Mouse (Mus musculus) Muller cell, postnatal 12 days (primary cell): ENCODE data around the gene Tesc.

ENCODE experiments used
- DNase-seq: peaks from one replicate; pipeline ENCODE4 v3.0.0-alpha.2; 2015; ENCODE audit errors: inconsistent ontology term

The Tesc gene

DNA sequence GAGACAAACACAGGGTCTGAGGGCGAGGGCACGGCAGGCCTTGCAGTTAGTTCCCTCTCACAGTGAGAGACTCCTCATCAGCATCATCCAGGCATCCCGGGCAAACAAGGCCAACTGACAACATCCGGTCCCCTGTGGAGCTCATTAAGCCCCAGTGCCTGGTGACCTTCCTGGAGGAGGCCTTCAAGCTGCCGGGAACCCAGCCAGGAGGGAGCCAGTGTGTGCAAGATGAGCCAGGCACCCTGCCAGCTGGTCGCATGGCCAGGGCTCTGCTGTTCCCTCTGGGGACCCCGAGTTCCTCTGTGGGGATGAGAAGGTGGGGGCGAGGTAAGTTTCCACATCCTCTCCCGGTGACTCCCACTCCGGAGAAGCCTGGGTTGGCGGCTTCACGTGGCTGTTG lies 12.5 kb upstream of the Tesc start:
- peak; percentile 86 for DNase-seq

DNA sequence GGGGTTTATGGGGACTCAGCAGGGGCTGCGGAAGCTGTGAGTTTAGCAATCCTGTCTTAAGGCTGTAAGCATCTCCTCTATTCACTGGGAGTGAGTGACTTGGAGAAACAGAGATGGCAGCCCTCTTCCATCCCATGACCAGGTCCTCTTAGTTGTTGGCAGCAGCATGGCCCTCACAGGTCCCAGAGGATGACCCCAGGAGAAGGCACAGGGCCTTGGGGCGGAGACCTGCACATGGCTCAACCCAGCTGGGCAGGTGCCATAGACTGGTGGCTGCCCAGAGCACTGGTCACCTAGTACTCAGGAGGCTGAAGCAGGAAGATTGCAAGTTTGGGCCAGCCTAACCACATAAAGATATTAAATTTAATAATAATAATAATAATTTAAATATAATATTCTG lies 11.9 kb upstream of the Tesc start:
- DNase-seq, result no peak

DNA sequence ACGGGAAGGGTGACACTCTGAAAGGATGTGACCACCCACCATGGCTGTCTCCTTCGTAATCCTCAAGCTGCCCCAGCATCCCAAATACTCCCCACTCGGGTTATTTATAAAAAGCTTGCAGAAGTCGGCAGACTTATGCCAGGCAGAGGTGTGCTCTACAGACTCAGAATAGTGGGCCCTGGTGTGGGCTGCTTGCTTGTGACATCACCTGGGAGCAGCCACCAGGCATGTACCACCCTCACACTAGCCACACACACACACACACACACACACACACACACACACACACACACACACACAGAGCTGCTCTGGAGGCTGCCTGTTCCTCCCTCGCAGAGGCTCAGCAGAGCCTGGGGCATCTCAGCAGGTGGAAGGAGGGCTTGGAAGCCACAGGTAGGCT lies 10.0 kb upstream of the Tesc start:
- DNase-seq, result no peak

- DNase-seq, result no peak
Observed at GRCm38 (mm10) chr5:118019905-118020304, 7.6 kb upstream of the Tesc start.

DNA sequence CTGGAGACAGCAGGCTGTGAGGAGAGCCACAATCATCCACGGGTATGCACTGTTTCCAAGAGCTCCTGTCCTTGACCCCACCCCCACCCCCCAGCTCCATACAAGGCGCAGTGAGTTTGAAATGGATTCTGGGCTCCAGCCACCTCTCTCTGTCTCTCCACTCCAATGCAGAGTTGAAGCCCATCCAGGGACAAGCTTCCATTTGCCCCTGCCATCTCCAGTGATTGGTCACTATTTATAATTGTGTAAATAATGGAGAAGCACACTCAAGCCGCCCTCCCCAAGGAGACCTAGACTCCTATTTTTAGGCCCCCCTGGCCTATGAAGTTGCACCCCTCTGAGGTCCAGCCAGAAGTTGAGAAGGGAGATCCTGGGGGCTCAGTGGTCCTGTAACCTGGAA lies 4.5 kb upstream of the Tesc start:
- DNase-seq, result no peak

- DNase-seq, result no peak
Observed at GRCm38 (mm10) chr5:118025880-118026279, 1.7 kb upstream of the Tesc start.

- no peak for DNase-seq
Observed at GRCm38 (mm10) chr5:118026343-118026742, 1.2 kb upstream of the Tesc start.

DNA sequence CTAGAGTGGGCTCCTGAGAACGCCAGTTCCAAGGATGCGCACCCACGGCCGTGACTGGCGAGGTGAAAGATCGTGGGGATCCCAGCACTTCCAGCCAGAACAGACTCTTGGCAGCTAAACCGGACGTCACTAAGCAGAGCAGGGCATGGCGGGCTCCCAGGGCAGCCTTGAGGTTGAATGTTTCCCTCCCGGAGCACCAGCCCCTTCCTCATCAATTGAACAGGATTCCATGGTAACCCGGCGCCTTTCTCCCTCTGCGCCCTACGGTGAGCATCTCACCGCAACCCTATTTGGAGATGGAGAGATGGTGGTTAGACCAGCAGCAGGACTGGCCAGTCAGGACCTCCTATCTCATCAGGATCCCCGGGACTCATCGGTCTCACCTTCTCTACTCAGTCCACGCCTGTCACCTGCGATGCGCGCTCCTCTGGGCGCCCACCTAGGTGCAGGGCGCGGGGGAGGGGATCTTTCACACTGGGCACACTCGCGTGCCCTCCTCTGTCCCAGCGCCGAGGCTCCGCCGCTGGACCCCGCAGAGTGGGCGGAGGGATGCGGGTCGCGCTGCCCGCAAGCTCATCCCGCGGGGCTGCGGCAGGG lies 344 bp upstream of the Tesc start:
- DNase-seq, result no peak

DNA sequence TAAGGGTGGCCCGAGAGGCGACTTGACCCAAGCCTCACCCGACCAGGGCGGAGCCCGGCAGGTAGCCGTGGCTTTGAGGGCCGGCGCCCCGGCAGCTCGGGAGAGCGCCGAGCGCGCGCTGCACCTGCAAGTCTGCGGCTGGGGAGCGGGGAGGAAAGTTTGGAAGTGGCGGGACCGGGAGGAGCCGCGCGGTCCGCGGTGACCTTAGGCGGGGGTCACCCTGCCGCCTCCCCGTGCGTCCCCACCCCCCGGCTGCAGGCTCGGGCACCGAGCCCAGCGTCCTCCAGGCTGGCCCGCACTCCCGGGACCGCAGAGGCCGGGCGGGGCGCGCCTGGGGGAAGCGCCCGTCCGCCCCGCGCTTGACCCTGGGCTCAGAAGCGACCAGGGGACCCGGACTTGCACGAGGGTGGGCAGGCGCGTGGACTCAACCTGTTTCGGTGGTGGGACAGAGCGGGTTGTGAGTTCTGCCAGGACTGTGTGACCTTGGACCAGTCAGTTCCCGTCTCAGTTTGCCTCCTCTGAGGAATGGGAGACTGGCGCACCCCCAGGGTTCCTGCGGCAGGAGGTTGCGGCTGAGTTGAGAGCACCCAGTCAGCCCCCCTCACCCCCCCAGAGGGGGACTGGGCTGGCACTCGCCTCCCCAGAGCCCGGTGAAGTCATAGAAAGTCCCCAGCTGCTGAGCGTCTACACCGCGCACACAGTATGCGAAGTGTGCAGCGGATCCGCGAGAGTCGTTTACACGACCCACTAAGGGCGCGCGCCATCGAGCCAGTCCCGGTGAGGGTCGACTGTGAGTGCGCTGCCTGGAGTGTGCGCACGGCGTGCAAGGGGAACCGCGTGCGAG lies 870 bp downstream of the Tesc start:
- no peak for DNase-seq

- no peak for DNase-seq
Observed at GRCm38 (mm10) chr5:118029035-118029408, 1.5 kb downstream of the Tesc start.

GRCm38 (mm10) chr5:118029420-118029819 lies 1.9 kb downstream of the Tesc start:
- peak; percentile 76 for DNase-seq

DNA sequence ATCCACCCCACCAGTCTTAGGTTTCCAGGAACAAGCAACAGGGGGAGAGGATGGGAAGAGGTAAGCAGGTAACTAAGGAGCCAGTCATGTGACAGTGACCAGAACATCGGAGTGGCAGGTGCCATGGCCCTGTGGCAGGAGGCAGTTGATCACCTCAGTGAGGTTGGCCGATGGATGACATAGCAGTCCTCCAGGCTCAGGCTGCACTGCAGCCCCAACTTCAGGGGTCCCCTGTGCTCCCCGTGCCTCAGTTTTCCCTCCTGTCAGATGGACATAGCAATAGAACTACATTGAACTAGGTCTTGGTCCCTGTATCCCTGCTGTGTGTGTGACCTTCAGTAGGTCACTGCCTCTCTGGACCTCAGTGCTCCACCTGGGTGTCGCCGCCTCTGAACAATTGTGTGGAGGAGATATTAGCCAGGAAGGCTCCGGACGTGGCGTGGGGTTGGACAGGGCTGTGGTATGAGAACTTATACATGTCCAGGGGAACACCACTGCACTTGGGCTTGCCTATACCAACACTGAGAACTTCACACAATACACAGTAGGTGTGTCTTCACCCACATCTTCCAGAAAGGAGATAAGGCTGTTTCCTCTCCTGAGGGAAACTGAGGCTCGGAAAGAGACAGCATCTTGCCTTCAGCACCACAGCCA lies 2.6 kb downstream of the Tesc start:
- no peak for DNase-seq

- DNase-seq, result no peak
Observed at GRCm38 (mm10) chr5:118031059-118031458, 3.5 kb downstream of the Tesc start.

DNA sequence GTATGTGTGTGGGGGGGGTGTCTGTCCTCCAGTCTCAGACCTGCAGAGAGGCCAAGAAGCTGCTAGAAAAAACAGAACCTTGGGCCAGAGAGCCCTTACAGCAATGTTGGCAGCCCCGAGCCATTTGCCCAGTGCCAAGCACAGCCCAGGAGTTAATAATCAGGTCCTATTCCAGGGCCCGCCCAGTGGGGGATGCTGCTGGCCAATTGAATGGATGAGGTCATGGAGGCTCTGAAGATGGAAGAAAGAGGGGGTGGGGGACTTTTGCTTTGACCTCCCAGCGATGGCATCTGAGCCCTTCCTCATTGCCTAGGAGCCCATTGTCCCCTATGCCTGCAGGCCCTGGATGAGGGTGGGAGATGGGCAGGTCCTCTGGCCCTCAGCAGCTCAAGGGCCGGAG lies 4.0 kb downstream of the Tesc start:
- peak; percentile 52 for DNase-seq

GRCm38 (mm10) chr5:118033328-118033727 lies 5.8 kb downstream of the Tesc start:
- DNase-seq, result no peak

GRCm38 (mm10) chr5:118033740-118034139 lies 6.2 kb downstream of the Tesc start:
- no peak for DNase-seq

DNA sequence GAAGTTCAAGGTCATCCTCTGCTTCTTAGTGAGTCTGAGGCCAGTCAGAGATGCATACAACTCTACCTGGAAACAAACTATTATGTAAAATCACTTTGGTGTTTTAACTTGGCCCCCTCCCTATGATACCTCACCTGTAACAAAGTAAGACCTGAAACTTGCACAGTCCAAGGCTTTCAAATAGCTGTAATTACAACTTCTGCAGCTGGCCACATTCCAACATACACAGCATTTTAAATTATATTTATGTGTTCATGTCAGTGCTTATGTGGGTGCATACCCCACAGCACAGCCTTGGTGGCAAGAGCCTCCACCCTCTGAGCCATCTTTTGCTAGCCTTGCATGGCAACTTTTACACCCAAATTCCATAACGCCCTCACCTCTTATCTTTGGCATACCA lies 7.1 kb downstream of the Tesc start:
- no peak for DNase-seq

DNA sequence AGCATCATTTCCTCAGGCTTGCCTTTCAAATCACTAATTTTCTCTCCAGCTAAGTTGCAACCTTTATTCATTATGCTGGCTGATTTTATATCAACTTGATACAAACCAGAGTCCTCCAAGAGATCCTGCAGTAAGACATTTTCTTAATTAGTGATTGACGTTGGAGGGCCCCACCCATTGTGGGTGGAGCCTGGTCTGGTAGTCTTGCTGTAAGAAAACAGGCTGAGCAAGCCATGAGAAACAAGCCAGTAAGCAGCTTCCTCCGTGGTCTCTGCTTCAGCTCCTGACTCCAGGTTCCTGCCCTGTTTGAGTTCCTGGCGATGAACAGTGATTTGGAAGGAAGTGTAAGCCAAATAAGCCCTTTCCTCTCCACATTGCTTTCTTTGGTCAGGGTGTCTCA lies 8.2 kb downstream of the Tesc start:
- DNase-seq, result no peak

GRCm38 (mm10) chr5:118036888-118037797 lies 9.6 kb downstream of the Tesc start:
- peak; percentile 37 for DNase-seq

GRCm38 (mm10) chr5:118037798-118038484 lies 10.4 kb downstream of the Tesc start:
- DNase-seq, result peak; percentile 85

DNA sequence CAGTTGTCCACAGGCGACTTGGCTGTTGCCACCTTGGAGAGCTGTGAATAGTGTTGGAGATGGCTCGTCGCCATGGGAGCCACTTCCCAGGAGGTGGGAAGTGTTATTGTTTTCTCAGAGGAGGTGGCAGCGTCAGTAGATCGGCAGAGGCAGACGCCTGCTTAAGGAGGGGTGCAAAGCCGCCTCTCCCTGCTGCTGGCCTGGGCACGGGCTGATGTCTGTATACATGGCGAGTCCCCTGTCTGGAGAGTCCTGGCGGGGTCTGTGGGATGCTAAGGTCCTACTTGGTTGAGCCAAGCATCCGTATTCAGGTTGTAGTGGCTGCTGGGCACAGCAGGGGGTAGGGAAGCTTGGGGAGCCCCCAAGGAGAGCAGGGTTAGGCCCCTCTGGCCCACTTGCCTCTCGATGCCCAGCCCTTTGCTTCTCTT lies 11.7 kb downstream of the Tesc start:
- no peak for DNase-seq
